Mouse (Mus musculus) central nervous system, embryonic 11.5 days (tissue): ENCODE results near the gene Tenm4. TPM values are rescaled to one million over a fixed set of nuclear protein-coding genes. Genes with fewer than 3 reads are reported as not detected.

Experiments
- polyA plus RNA-seq: library from polyadenylated mRNA; depleted of rRNA; stranded (reverse); fragments of >200 nt; gene quantifications from 2 replicates; pipeline ENCODE4 v1.2.3, GENCODE M21; 2012; rRNA removed

Tenm4 gene
- polyA plus RNA-seq: 17.1 and 18.2 TPM in 2 replicates

GRCm38 (mm10) chr7:96170924-96171595 lies at the start of gene Tenm4:
Gene Tenm4 (plus strand): TSS chr7:96171246.

DNA sequence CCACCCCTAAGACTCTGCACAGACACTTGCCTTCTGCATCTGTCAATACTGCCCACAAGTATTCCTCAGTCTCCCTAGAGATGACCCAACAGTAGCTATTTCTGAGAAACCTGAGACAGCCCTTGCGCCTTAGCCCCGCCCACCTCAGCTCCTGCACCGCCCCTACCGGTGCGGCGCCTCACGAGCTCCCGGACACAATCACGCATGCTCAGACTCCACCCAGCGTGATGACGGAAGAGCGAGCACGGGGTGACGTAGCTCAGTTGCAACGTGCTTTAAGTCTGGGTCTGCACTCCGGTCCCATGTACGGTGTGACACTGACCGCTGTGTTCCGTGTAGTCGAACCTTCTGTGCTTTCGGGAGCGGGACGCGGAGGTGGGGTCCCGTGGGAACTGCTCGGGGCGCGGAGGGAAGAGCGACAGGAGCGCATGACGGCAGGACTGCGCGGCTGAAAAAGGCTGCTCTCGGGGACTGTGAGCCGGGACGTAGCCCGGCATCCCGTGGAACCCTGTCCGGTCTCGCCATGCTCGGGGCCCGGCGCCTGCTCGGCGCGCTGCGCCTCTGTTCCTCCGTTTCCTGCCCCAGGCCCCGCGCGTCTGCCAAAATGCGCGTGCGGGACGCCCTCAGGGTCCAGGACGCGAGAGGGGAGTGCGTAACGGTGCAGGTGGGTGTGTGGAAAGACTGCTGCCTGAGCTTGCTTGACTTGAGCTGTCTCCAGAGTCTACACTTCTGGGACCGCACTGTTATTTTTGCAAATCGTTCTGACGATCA lies 780.4 kb downstream of the Tenm4 start, which contains the start of gene Nars2:
Nars2 (plus strand) TSS at position 225 of the 771 bp plus-strand sequence.

